Mouse (Mus musculus) cortical plate, adult 2 months (tissue): ENCODE data around the gene Ankub1.

ENCODE experiments used
- CTCF ChIP-seq: fragments of 200-500 bp; IDR thresholded peaks from 2 replicates; pipeline ENCODE4 v1.5.1; 2011; ENCODE audit warnings: mild to moderate bottlenecking, control low read depth, low read length; ENCODE audit not compliant: insufficient read depth; ENCODE audit errors: extremely low read depth
- POLR2A ChIP-seq: fragments of 200-500 bp; IDR thresholded peaks from 2 replicates; pipeline ENCODE4 v1.6.1; 2011; ENCODE audit warnings: mild to moderate bottlenecking, low read length, control low read depth; ENCODE audit not compliant: insufficient read depth; ENCODE audit errors: extremely low read depth

DNA sequence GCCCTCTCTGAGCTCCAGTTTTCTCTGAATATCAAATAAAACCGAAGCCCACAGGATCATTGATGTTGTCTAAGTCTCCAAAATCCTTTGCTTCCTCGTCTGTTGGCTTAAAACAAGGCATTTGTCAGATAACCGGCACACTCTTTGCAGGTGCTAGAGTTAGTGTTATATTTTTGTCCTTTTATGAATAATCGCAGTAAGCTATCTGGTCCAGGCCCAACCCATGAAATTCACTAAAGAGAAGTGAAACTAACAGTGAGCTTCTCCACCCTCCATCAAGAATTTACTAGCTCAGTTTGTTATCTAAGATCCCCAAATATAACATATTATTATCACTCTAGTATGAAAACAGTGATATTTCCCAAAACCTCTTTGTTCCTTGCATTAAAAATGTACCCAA, 827 bp downstream of the Ankub1 start:
- TF ChIP-seq CTCF: no peak
- TF ChIP-seq POLR2A: no peak
